Mouse (Mus musculus) embryonic facial prominence, embryonic 13.5 days (tissue): ENCODE results near the gene Oxld1. TPM values are rescaled to one million over a fixed set of nuclear protein-coding genes. Genes with fewer than 3 reads are reported as not detected.

ENCODE experiments used
- ATAC-seq: fragments of 200-750 bp; cut with Nextera tagmentation; 2 replicates; pipeline ENCODE4 v1.8.0; 2017; ENCODE audit warnings: low read depth; ENCODE audit not compliant: insufficient number of reproducible peaks, insufficient read depth, low FRiP score, low TSS enrichment
- H3K27ac ChIP-seq: fragments of 300-500 bp; sonication (generic); 2 replicates; pipeline ENCODE4 v1.5.1; 2015; ENCODE audit warnings: moderate library complexity, mild to moderate bottlenecking, inconsistent platforms
- H3K27me3 ChIP-seq: fragments of 300-500 bp; sonication (generic); 2 replicates; pipeline ENCODE4 v1.6.1; 2015; ENCODE audit warnings: mild to moderate bottlenecking, inconsistent platforms
- H3K36me3 ChIP-seq: fragments of 300-500 bp; sonication (generic); 2 replicates; pipeline ENCODE4 v1.6.1; 2015; ENCODE audit warnings: mild to moderate bottlenecking, inconsistent platforms
- H3K4me1 ChIP-seq: fragments of 300-500 bp; sonication (generic); 2 replicates; pipeline ENCODE4 v1.6.1; 2015; ENCODE audit warnings: inconsistent platforms
- H3K4me2 ChIP-seq: fragments of 300-500 bp; sonication (generic); 2 replicates; pipeline ENCODE4 v1.6.1; 2015; ENCODE audit warnings: moderate library complexity, mild to moderate bottlenecking, inconsistent platforms
- H3K4me3 ChIP-seq: fragments of 300-500 bp; sonication (generic); 2 replicates; pipeline ENCODE4 v1.5.1; 2015; ENCODE audit warnings: mild to moderate bottlenecking, inconsistent platforms
- H3K9ac ChIP-seq: fragments of 300-500 bp; sonication (generic); 2 replicates; pipeline ENCODE4 v1.6.1; 2015; ENCODE audit warnings: mild to moderate bottlenecking, inconsistent platforms
- H3K9me3 ChIP-seq: fragments of 300-500 bp; sonication (generic); 2 replicates; pipeline ENCODE4 v1.6.1; 2016; ENCODE audit warnings: inconsistent platforms
- WGBS: fragments of 180-500 bp; shearing (Covaris S2); methylation state at CpG from one replicate; pipeline ENCODE4 v1.1.7; 2015; ENCODE audit warnings: mixed read lengths; 5-methylcytosine and 5-hydroxymethylcytosine counted together
- polyA plus RNA-seq: library from polyadenylated mRNA; unstranded; fragments of >200 nt; fragmentation: Nextera tagmentation; extraction: Ambion mirVana; gene quantifications from 2 replicates; pipeline ENCODE4 v1.2.1, GENCODE M21; 2015

Oxld1 gene
- polyA plus RNA-seq, 1 experiment from 2014 or later: 15.8 TPM

DNA sequence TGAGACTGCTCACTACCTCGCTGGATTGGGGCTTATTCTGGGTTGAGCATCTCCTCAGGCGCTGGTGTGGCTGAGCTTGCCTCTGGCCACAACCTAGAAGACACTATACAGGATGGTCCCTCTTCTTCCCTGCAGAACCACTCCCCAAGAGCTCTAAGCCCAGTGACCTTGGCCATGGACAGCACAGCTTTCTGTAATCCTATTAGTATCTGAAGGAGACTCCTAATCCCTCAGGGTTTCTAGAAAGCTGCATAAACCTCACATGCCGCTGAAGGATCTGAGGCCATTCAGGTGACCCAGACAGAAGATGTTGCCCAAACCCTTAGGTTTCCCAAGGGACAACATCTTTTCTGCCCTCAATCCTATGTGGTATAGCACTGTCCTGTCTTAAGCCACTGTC, 5.6 kb downstream of the Oxld1 start:
- peaks cover 6% of the 10 kb centered on the region for H3K4me1 ChIP-seq
- ATAC-seq: no peak
- H3K4me3 ChIP-seq: no peak overlapping the region

DNA sequence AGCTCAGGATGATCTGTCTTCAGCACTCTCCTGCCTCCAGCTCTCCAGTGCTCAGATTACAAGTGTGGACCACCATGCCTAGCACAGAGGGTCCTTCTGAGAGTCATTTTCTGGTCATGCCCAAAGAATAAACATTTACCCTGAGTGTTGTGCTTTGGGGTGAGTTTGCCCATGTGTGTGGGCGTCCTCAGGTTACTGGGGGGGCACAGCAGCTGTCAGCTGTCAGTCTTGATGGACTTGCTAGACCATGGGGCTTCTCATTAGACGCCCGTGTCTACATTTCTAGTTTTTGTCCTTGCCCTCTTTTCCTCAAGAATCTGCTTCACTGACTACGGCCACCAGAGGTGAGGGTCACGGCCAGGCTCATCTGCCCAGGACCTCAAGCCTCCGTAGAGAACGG, 10.7 kb downstream of the Oxld1 start:
- Histone ChIP-seq H3K36me3 (no peaks in the 10 kb centered on the region), H3K9ac (no peak overlapping the region), H3K4me1 (no peaks in the 10 kb centered on the region), H3K4me2 (no peak overlapping the region), H3K27ac (no peak overlapping the region), H3K9me3 (no peaks in the 10 kb centered on the region), H3K4me3 (no peak overlapping the region), H3K27me3 (no peaks in the 10 kb centered on the region)
- ATAC-seq: no peak
- 77% methylated on average over 7 of the region's 7 CpGs for WGBS

More for the DNA sequence above, 5.6 kb downstream of the Oxld1 start:
- H3K36me3 ChIP-seq: peaks cover 10% of the 10 kb centered on the region; the same call in 1 of the 2 replicates
- H3K4me2 ChIP-seq: no peak overlapping the region
- H3K9me3 ChIP-seq: no peaks in the 10 kb centered on the region
- WGBS: 66% methylated on average over 3 of the region's 3 CpGs
- no peak overlapping the region for H3K27ac ChIP-seq
- no peaks in the 10 kb centered on the region for H3K27me3 ChIP-seq
- H3K9ac ChIP-seq: no peak overlapping the region

- Histone ChIP-seq H3K9ac (no peak overlapping the region), H3K4me1 (no peaks in the 10 kb centered on the region), H3K27me3 (no peaks in the 10 kb centered on the region), H3K36me3 (no peaks in the 10 kb centered on the region), H3K27ac (no peak overlapping the region), H3K4me2 (no peak overlapping the region), H3K4me3 (no peak overlapping the region), H3K9me3 (no peaks in the 10 kb centered on the region)
- ATAC-seq: no peak
- WGBS: 75% methylated on average over 3 of the region's 3 CpGs
Measured at GRCm38 (mm10) chr11:120445475-120445874, 12.4 kb downstream of the Oxld1 start.

- H3K27me3 ChIP-seq: no peaks in the 10 kb centered on the region
- 59% methylated on average over 6 of the region's 6 CpGs for WGBS
- H3K36me3 ChIP-seq: no peaks in the 10 kb centered on the region
- H3K4me2 ChIP-seq: no peak overlapping the region
- no peak for ATAC-seq
- no peak overlapping the region for H3K4me3 ChIP-seq
- H3K27ac ChIP-seq: no peak overlapping the region
- no peaks in the 10 kb centered on the region for H3K9me3 ChIP-seq
- 0 out of 2 replicates have a peak overlapping the region, but pooled peaks have one; percentile 22 for H3K9ac ChIP-seq
- no peaks in the 10 kb centered on the region for H3K4me1 ChIP-seq
Measured at GRCm38 (mm10) chr11:120444106-120444505, 13.8 kb downstream of the Oxld1 start.

GRCm38 (mm10) chr11:120442765-120443280, 15.0 kb downstream of the Oxld1 start:
- Histone ChIP-seq H3K27me3 (no peaks in the 10 kb centered on the region), H3K9ac (no peak overlapping the region), H3K36me3 (no peaks in the 10 kb centered on the region), H3K4me2 (no peak overlapping the region), H3K4me1 (no peaks in the 10 kb centered on the region), H3K27ac (no peak overlapping the region), H3K4me3 (no peak overlapping the region), H3K9me3 (no peaks in the 10 kb centered on the region)
- ATAC-seq: no peak
- 78% methylated on average over 3 of the region's 3 CpGs for WGBS

DNA sequence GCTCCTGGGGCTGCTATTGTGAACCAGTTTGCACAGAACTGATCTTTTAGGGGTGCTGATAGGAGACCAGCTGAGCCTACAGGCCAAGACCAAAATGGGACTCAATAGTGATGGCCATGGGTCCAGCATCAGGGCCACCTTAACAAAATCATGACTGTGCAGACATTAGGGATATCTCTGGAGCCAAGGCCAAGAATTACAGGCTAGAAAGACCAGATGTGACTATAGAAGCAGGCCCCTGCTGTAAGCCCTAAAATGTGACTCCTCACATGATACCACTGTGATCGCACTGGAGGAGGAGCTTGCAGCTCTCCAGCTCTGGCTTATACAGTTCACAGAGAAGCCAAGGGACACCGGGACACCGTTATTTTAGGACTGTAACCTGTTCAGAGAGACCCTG, 15.5 kb downstream of the Oxld1 start, which contains the start of gene Tspan10:
Gene Tspan10, plus strand, starts transcription at position 301 of the 400 bp plus-strand sequence.
- Histone ChIP-seq H3K9me3 (no peaks in the 10 kb centered on the region), H3K4me2 (no peak within 1 kb of the TSS), H3K4me3 (no peak within 1 kb of the TSS), H3K9ac (no peak within 1 kb of the TSS), H3K27me3 (no peaks in the 10 kb centered on the region), H3K27ac (no peak within 1 kb of the TSS), H3K36me3 (no peaks in the 10 kb centered on the region), H3K4me1 (no peaks in the 10 kb centered on the region)
- WGBS: 89% methylated on average over 3 of the region's 3 CpGs
- no peak for ATAC-seq

DNA sequence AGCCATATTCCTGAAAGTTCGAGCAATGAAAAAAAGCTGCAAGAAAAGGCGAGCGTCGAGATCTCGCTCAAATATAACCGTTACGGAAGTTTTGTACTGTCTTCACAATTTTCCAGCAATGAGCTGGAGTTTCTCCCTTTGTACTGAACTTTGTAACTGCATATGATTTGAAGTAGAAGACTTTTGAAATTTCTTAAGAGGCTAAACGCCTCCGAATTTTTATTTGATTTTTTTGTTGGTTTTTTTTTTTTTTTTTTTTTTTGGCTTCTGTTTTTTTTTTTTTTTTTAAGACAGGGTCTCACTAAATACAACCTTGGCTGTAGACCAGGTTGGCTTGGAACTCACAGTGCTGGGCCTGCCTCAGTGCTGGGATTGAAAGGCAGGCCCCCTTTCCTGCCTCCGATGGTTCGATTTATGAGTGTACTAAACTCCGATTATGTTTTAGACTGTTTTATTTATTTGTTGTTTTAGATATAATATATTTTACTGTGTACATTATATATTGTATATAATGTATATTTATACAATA, 19.9 kb downstream of the Oxld1 start:
- ATAC-seq: no peak
- WGBS: 27% methylated on average over 12 of the region's 12 CpGs
- H3K27me3 ChIP-seq: no peaks in the 10 kb centered on the region
- H3K4me1 ChIP-seq: peaks cover 12% of the 10 kb centered on the region
- peak overlapping the region; percentile 89 for H3K4me2 ChIP-seq
- no peaks in the 10 kb centered on the region for H3K9me3 ChIP-seq
- peaks cover 22% of the 10 kb centered on the region for H3K36me3 ChIP-seq
- H3K27ac ChIP-seq: peak overlapping the region; percentile 81
- H3K9ac ChIP-seq: peak overlapping the region; percentile 98
- peak overlapping the region; percentile 99 for H3K4me3 ChIP-seq

- peak within 1 kb of the TSS; percentile 89 for H3K4me2 ChIP-seq
- WGBS: under 1% methylated on average over 77 of the region's 77 CpGs
- H3K27ac ChIP-seq: peak within 1 kb of the TSS; percentile 81
- ATAC-seq: peak; percentile 84
- H3K4me1 ChIP-seq: peaks cover 12% of the 10 kb centered on the region
- no peaks in the 10 kb centered on the region for H3K27me3 ChIP-seq
- H3K4me3 ChIP-seq: peak within 1 kb of the TSS; percentile 99
- H3K9ac ChIP-seq: peak within 1 kb of the TSS; percentile 98
- H3K9me3 ChIP-seq: no peaks in the 10 kb centered on the region
- peaks cover 28% of the 10 kb centered on the region for H3K36me3 ChIP-seq
Measured at GRCm38 (mm10) chr11:120437152-120437856, 20.6 kb downstream of the Oxld1 start, which contains the start of gene Nploc4. TSS of gene Nploc4 (minus strand) at chr11:120437708.

GRCm38 (mm10) chr11:120426727-120427126, 31.1 kb downstream of the Oxld1 start:
- WGBS: 93% methylated on average over 3 of the region's 3 CpGs
- no peaks in the 10 kb centered on the region for H3K27me3 ChIP-seq

DNA sequence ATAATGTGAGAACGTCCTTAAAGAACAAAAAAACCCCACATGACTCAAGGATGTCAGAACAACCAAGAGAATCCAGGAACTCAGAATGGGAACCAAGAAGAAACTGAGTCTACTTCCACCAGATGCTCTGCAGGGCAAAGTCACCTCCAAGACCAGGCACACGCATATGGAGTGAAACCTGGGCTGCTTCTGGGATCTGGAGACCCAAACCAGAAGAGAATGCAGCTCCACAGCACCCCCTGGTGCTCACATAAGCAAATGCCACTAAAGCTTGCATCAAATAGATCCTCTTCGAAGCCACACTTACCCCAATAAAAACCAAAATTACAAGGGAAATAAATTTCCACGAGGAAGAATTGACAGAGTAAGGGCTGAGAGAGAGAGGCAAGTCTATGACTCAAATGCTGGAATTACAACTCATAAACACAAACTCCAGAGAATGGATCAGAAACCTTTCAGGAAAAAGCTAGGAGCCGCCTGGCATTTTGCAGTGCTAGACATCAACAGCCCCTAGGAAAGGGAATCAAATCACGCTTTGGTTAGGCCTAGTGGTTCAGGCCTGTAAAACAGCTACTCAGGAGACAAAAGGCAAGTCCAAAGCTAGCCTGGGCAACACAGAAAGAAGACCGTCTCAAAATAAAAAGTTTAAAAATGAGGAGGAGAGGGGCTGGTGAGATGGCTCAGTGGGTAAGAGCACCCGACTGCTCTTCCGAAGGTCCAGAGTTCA, 34.1 kb downstream of the Oxld1 start:
- no peaks in the 10 kb centered on the region for H3K9me3 ChIP-seq
- H3K4me2 ChIP-seq: no peak overlapping the region
- 69% methylated on average over 9 of the region's 9 CpGs for WGBS
- no peaks in the 10 kb centered on the region for H3K4me1 ChIP-seq
- no peak overlapping the region for H3K9ac ChIP-seq
- H3K27ac ChIP-seq: no peak overlapping the region
- no peaks in the 10 kb centered on the region for H3K27me3 ChIP-seq
- no peak overlapping the region for H3K4me3 ChIP-seq
- ATAC-seq: no peak
- H3K36me3 ChIP-seq: peaks cover 86% of the 10 kb centered on the region

More at GRCm38 (mm10) chr11:120426727-120427126, 31.1 kb downstream of the Oxld1 start:
- Histone ChIP-seq H3K36me3 (peaks cover 77% of the 10 kb centered on the region), H3K4me1 (no peaks in the 10 kb centered on the region), H3K4me3 (no peak overlapping the region), H3K9ac (no peak overlapping the region), H3K4me2 (no peak overlapping the region), H3K9me3 (no peaks in the 10 kb centered on the region), H3K27ac (no peak overlapping the region)
- ATAC-seq: no peak

- Histone ChIP-seq H3K4me1 (no peaks in the 10 kb centered on the region), H3K9ac (no peak overlapping the region), H3K36me3 (peaks cover 86% of the 10 kb centered on the region), H3K9me3 (no peaks in the 10 kb centered on the region), H3K4me2 (no peak overlapping the region), H3K4me3 (no peak overlapping the region), H3K27ac (no peak overlapping the region), H3K27me3 (no peaks in the 10 kb centered on the region)
- WGBS: 89% methylated on average over 13 of the region's 13 CpGs
- ATAC-seq: no peak
Measured at GRCm38 (mm10) chr11:120422651-120423568, 35.0 kb downstream of the Oxld1 start.
